Mouse (Mus musculus) megakaryocyte progenitor cell, adult 5-6 weeks (primary cell): Measurements from ENCODE around the gene Tcf7l2. TPM values are rescaled to one million over a fixed set of nuclear protein-coding genes. Genes with fewer than 3 reads are reported as not detected.

Experiments
- ATAC-seq: replicated peaks from 2 replicates; pipeline ENCODE4 v1.8.0; 2016; ENCODE audit warnings: mild to moderate bottlenecking, moderate TSS enrichment, inconsistent platforms; ENCODE audit not compliant: poor library complexity
- total RNA-seq, 2 experiments: library from RNA; stranded (forward) in 1 of 2; stranded (reverse) in 1 of 2; fragments of 157-497, 149-512 nt in 1 of 2; fragments of 200-1000 nt in 1 of 2; gene quantifications; 2 replicates each; pipeline versions ENCODE4 v1.2.3 to v1.2.4; 2015 to 2017

Tcf7l2 gene
- total RNA-seq, 2 experiments from 2014 or later: 0.71 to 6.2 TPM

GRCm38 (mm10) chr19:55931642-55932041 is 190.0 kb downstream of the Tcf7l2 start:
- no peak for ATAC-seq

- ATAC-seq: no peak
These were observed 192.5 kb downstream of the Tcf7l2 start for GRCm38 (mm10) chr19:55933947-55934729.

DNA sequence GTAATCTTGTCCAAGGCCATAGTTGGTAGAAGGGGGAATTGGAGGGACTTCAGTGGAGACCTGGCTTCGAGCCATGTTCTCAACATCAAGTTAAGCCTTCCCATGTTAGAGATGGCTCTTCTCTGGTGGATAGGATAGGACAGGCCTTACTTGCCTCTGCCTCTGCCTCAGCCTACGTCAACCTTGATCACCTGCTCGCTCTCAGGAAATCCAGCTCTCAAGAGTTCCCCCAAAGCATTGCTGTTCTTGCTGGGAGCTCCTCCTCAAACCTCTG is 193.0 kb downstream of the Tcf7l2 start:
- no peak for ATAC-seq

DNA sequence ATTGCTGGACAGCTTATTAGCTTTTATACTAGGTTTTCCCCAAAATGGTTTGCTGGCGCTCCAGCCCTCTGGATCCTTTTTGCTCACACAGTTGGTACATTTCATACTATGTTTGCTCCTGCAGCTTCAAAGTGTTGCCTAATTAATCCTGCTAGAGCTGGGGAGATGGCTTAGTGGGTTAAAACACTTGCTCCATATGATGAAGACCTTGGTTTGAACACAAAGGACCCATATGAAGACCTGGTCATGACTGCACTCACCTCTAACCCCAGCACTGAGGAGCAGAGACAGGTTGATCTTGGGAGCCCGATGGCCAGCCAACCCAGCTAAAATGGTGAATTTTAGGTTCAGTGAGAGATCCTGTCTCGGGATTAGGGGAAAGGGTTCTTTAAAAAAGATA is 195.4 kb downstream of the Tcf7l2 start:
- no peak for ATAC-seq

- peak; percentile 76 for ATAC-seq
These were observed 196.8 kb downstream of the Tcf7l2 start for GRCm38 (mm10) chr19:55938254-55939046.

- ATAC-seq: no peak
These were observed 197.5 kb downstream of the Tcf7l2 start for GRCm38 (mm10) chr19:55939090-55939489.

GRCm38 (mm10) chr19:55939719-55940118 is 198.1 kb downstream of the Tcf7l2 start:
- no peak for ATAC-seq

GRCm38 (mm10) chr19:55940538-55941252 is 199.1 kb downstream of the Tcf7l2 start:
- no peak for ATAC-seq

GRCm38 (mm10) chr19:55941253-55942125 is 199.9 kb downstream of the Tcf7l2 start:
- ATAC-seq: peak; percentile 76

DNA sequence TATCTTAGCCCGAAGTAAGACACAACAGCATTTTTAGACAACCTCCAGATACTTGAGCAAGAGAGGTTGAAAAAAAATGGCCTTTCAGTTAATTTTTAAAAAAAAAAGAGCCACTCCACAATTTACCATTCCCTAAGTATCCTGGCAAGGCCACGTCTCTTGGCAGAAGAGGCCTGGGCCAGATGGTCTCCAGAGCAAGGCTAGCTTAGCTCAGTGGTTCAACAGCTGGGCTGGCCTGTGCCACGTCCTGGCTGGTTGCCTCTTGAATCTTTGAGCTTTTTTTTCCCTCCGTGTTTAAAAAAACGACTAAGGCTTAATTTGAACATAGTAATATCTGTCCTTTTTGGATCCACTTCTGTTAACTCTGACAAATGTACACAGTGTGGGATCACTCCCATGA is 209.8 kb downstream of the Tcf7l2 start:
- ATAC-seq: no peak

DNA sequence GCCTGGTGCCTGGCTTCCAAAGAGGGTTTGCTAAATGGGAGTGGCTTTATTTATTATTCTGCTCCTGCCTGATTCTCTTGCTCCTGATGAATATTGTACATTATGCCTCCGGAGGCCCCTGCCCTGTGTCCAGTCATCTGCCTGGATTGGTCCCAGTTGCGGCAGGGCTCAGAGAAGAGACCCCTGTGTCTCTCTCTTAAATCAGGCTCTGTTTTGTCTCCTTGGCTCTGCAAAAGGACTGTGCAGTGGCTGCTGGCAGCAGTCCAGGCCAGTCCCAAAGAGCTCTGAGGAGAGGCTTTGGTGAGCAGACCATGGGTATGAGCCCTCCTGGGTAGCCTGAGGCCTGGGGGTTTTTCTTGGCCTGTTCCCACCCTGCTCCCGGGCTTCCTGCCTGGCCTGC is 211.6 kb downstream of the Tcf7l2 start:
- ATAC-seq: no peak

GRCm38 (mm10) chr19:55955126-55955525 is 213.5 kb downstream of the Tcf7l2 start:
- ATAC-seq: no peak

GRCm38 (mm10) chr19:55956745-55957144 is 215.1 kb downstream of the Tcf7l2 start:
- ATAC-seq: no peak

DNA sequence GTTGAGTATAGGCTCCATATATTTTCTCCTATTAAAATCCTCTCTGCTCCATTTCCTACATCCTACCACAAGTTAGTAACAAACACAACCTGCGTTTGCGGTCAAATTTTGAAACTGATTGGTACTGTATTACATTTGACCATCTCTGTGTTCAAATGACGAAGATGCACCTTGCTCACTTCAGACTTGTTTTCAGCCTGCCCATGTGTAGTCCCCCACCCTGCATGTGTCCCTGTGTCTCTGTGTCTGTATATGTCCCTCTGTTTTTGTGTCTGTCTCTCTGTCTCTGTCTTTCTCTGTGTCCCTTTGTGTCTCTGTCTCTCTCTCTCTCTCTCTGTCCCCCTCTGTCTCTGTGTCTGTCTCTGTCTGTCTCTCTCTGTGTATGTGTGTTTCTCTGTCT is 222.8 kb downstream of the Tcf7l2 start:
- ATAC-seq: no peak

DNA sequence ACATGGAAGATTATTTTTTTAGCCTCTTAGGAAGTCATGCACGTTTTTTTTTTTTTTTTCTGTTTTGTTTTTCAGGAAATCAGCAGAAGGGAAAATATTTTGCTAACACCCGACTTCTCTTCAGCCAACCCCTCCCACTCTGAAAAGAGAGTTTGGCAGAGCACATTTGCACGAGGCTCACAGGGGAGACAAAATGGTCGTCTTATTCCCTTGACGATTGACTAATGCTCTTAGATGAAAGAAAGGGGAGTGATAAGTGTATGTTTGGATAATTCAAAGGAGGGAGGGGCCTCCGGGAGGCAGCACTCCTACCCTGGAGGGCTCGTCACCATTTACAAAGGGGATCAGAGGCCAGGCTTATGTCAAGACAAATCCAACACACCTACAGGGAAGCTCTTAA is 224.4 kb downstream of the Tcf7l2 start:
- ATAC-seq: no peak

DNA sequence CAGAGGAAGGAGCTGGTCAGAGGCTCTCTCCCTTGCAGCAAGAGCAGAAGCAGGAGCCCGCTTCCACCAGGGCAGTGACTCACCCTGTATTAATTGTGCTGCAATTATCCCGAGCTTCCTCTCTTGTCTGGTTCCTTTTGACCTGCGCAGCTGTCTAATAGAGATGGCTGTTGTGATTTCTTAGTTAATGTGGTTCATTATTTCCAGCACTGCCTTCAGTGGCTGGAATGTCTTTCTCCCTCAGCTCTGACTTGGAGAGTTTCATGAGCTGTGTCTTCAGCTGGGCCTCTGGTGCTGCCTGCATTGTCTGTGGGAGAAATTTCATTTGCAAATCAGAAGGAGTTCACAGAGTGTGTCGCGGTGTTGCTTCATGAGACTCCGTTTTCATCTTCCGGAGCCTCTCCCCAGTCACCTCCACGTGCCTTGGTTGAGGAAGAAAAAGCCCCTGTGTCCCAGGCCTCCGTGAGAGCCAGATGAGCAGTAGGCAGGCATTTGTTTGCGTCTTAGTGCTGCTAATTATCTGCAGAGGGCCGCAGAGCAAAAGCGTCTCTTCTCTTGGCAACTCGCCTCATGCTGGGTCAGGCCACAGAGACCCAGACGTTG is 228.4 kb downstream of the Tcf7l2 start:
- ATAC-seq: peak; percentile 55; the same call in 1 of the 2 replicates

DNA sequence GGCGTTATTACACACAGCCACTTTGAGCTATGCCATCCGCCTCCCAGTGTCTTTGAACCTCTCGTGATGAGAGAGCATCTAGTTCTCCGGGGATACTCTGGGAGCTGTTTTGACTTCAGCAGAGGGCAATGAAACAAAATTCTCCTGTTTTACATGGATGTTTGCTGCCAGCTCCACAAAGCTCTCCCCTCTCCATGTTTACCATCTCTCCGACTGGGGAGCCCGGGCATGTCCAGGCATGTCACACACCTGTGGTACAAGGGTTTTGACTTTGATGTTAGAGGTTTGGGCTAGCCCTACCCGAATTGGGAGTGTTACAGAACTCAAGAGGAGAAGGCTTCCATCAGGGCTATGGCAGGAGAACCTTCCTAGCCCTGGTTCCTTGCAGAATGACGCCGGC is 234.5 kb downstream of the Tcf7l2 start:
- ATAC-seq: no peak
